Mouse (Mus musculus) liver, embryonic 14.5 days (tissue): Measurements from ENCODE around the gene Gpam.

Experiments used
- CTCF ChIP-seq: IDR thresholded peaks from 2 replicates; pipeline ENCODE4 v1.5.1; 2016; ENCODE audit warnings: antibody characterized with exemption, low read depth, control low read depth
- EP300 ChIP-seq: IDR thresholded peaks from 2 replicates; pipeline ENCODE4 v1.6.1; 2016; ENCODE audit warnings: antibody characterized with exemption, low read depth

DNA sequence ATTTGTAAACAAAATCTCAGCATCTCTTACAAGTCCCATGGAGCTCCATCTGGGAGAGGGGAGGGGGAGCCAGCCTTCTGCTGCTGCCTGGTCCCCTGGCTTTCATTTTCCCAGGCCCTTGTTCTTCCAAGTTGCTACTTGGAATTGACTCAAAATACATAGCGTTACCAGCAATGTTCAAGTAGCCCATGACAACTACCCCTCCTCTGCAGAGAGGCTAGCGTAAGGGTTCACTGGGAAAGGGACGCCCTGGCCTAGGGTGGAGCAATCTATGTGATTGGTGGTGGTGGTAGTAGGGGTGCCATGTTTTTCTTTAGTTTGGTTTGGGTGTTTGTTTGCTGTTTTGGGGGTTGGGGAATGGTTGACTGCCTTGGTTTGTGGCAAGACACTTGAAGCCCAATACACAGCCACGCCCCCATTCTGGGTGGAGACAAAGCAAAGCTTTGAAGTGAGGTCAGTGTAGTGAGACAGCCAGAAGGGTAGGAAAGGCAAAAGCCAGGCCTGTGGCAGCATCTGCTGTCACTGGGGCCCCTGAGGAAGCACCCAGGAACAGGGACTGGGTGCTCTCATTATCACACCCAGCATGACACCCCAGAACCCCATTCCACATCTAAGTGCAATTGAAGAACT, 4.6 kb downstream of the Gpam start:
- no peak for TF ChIP-seq CTCF
- no peak for TF ChIP-seq EP300
